Mouse (Mus musculus): ENCODE results near the gene Prok2.

The Prok2 gene

GRCm38 (mm10) chr6:99692916-99693841, 33.0 kb downstream of the Prok2 start:
- peak in 1 of 2 experiments; percentile 20 for DNase-seq (ENCODE audit: low spot score in 2 of 2)

GRCm38 (mm10) chr6:99692206-99692915, 33.8 kb downstream of the Prok2 start, which contains the start of gene Gpr27:
Gene Gpr27, plus strand, starts transcription at chr6:99692679.
- DNase-seq (ENCODE audit: low spot score in 2 of 2) = peak; percentile 15 to 36

GRCm38 (mm10) chr6:99691666-99692205, 34.5 kb downstream of the Prok2 start:
- no peak for DNase-seq (ENCODE audit: low spot score in 2 of 2)

- no peak for DNase-seq (ENCODE audit: low spot score in 2 of 2)
These were observed 37.7 kb downstream of the Prok2 start for GRCm38 (mm10) chr6:99688513-99688912.

- no peak for DNase-seq (ENCODE audit: low spot score in 2 of 2)
These were observed 41.3 kb downstream of the Prok2 start for GRCm38 (mm10) chr6:99684899-99685298.

GRCm38 (mm10) chr6:99683974-99684373, 42.2 kb downstream of the Prok2 start:
- no peak for DNase-seq (ENCODE audit: low spot score in 2 of 2)

GRCm38 (mm10) chr6:99678108-99678507, 48.1 kb downstream of the Prok2 start:
- DNase-seq (ENCODE audit: low spot score in 2 of 2) = no peak

GRCm38 (mm10) chr6:99677325-99677724, 48.9 kb downstream of the Prok2 start:
- no peak for DNase-seq (ENCODE audit: low spot score in 2 of 2)

- DNase-seq (ENCODE audit: low spot score in 2 of 2) = no peak
These were observed 51.7 kb downstream of the Prok2 start for GRCm38 (mm10) chr6:99674482-99674881.

- DNase-seq (ENCODE audit: low spot score in 2 of 2) = no peak
These were observed 54.4 kb downstream of the Prok2 start for GRCm38 (mm10) chr6:99671768-99672167.

- DNase-seq (ENCODE audit: low spot score in 2 of 2) = peak in 1 of 2 experiments; percentile 60
These were observed 55.6 kb downstream of the Prok2 start for GRCm38 (mm10) chr6:99670481-99671119.

- no peak for DNase-seq (ENCODE audit: low spot score in 2 of 2)
These were observed 56.5 kb downstream of the Prok2 start for GRCm38 (mm10) chr6:99669481-99670325.

GRCm38 (mm10) chr6:99667290-99667689, 58.9 kb downstream of the Prok2 start:
- no peak for DNase-seq (ENCODE audit: low spot score in 2 of 2)

- DNase-seq (ENCODE audit: low spot score in 2 of 2) = peak; percentile 27 to 62
These were observed 59.6 kb downstream of the Prok2 start, which contains the start of the genes Eif4e3 and Gm20696 for GRCm38 (mm10) chr6:99666318-99667171. Gene Eif4e3, minus strand, starts transcription at chr6:99666771. Gene Gm20696, minus strand, starts transcription at chr6:99666797.

- no peak for DNase-seq (ENCODE audit: low spot score in 2 of 2)
These were observed 60.5 kb downstream of the Prok2 start for GRCm38 (mm10) chr6:99665457-99666317.

- DNase-seq (ENCODE audit: low spot score in 2 of 2) = no peak
These were observed 63.0 kb downstream of the Prok2 start for GRCm38 (mm10) chr6:99663232-99663631.

Data from urinary bladder, postnatal 36 days (tissue).